Mouse (Mus musculus) left cerebral cortex, postnatal 36 days (tissue): ENCODE results near the gene Bzw1. TPM values are rescaled to one million over a fixed set of nuclear protein-coding genes. Genes with fewer than 3 reads are reported as not detected.
"Not testable (repeated sequence)": the region's sequence is repeated elsewhere in the genome, so short reads cannot be mapped to it uniquely, and the experiment has no call there.

ENCODE experiments used
- DNase-seq, 2 experiments: peaks; one replicate each; pipeline ENCODE4 v3.0.0; 2021 to 2022; ENCODE audit warnings: low spot score in 2 of 2, mixed read lengths in 1 of 2
- intact Hi-C: fragments of 180-260 bp; cut with DNase I; formaldehyde crosslinking; loops from one replicate; pipeline ENCODE4 v1.15.1; 2025
- total RNA-seq, 2 experiments: library from RNA; stranded (reverse); gene quantifications; 2 replicates each; pipeline ENCODE4 v1.2.3; 2021

Gene Bzw1
- 100 to 1,000 TPM; 138 to 161 TPM for total RNA-seq

DNA sequence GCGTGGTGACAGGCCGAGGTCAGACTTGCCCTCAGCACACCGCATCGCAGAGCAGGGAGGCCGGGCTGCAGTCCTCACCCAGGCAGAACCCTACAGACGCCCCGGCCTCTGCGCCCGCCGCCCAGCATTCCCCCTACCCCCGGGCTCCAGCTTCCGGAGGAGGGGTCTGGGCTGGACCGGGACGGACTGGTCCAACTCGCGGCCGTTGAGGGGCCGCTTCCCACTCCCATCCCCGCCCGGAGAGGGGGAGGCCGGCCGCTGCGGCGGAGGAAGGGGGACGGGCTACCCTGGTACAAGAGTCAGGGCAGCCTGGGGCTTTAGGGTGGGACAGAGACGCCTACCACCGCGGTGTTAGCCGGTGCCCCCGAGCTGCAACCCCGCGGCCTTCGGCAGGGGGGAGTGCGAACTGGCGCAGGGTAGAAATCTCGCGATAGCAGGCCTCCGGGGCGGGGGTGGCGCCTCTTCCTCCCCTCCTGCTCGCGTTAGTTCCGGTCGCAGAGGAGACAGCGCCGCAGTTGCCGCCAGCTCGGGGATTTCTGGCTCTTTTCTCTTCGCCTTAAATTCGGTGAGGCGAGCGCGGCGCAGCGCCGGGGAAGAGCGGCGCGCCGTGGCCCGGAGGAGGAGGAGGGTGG is at the start of gene Bzw1:
TSS of gene Bzw1 (plus strand) at position 247 of the 632 bp plus-strand sequence.
- DNase-seq: peak; percentile 92 to 93
- intact Hi-C loops: no loop called here

DNA sequence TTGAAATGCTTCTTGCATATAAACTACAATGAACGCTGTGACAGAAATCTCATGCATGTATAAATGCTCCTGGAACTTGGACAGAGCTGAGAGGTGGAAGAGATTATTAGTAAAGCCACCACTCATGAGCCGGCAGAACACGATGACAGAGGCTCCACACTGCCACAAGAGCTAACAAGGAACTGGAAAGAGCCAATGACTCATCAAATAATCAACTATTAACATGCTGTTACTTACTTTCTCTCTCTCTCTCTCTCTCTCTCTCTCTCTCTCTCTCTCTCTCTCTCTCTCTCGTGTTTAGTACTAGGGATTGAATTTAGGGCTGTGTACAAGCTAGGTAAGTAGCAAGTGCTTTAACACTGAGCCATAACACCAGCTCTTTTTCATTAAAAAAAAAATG is 48.8 kb upstream of the Bzw1 start:
- intact Hi-C loops: no loop called here
- no peak for DNase-seq

DNA sequence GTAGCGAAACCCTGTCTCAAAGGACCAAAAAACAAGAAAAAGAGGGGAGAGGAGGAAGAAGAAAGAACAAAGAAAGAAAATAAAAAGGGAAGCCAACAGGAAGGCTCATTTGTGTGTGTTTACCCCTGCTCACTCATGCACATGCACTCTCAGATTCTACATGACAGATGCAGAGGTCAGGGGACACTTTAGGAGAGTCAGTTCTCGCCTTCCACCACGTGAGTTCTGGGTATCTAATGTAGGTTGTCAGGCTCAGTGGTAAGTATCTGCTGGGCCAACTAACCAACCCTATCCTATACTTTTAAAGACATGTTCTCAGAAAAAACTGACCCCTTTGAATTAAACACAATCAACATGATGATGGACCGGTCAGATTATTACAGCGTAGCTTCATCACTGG is 48.1 kb upstream of the Bzw1 start:
- intact Hi-C loops: no loop called here
- DNase-seq: no peak

DNA sequence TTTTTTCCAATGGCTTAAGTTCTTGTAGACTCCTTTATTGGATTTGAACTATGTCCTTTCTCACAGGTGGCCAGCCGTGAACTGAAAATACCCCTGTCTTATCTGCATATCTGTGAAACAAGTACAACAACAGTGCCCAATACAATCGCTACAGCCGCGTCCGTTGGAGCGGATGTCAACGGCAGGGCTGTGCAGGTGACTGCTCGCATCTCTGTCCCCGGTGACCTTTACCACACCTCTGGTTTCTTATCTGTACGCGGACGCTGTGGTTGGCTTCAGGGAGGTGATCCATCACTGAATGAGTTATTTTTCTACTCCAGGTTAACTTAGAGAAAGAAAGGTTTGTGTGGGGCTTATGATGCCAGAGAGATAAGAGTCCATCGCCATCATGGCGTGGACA is 46.5 kb upstream of the Bzw1 start:
- intact Hi-C loops: no loop called here
- DNase-seq: no peak

DNA sequence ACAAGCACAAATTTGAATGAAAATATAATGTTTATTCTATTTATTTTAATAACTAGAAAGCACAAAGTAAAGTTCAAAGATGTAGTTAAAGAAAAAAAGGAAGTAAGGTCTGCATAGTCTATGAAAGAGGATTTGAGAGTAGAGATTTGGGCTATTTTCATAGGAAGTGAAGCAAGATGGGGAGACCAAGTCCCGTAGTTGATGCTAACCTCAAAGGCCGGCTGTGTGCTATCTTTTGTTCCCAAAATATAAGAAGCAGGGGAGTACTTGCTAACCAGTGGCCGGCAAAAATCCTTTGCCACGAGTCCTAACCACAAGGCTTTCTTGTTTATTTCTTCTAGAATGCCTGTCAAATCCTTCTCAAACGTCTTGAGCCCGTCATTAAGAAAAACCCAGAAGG is 44.0 kb upstream of the Bzw1 start:
- intact Hi-C loops: no loop called here

DNA sequence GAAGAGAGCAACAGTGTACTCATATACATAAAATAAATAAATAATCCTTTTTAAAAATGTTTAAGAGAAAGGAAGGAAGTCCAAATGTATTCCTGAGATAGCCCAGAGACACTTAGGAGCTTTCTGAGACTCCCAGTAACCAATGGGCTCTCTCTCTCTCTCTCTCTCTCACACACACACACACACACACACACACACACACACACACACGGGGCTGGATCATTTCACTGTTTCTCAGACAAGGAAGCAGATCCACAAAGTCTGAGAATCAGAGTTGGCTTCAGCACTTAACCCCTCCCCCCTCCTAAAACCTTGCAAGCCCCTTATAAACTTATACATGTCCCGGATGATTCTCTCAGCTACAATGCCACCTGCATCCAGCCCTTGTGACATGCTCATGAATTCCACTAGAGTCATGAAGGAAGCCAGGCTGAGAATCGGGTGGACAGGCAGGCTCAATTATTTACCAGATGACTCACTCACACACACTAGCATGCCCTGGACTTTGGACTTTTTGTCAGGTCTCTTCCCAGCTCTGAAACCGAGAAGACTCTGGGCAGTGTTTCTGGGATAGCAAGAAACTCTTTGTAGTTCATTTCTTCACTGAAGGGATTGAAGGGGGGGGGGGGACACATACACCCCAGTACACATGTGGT is 39.3 kb upstream of the Bzw1 start:
- intact Hi-C loops: no loop called here
- no peak for DNase-seq

More for the DNA sequence above, 44.0 kb upstream of the Bzw1 start:
- no peak for DNase-seq

DNA sequence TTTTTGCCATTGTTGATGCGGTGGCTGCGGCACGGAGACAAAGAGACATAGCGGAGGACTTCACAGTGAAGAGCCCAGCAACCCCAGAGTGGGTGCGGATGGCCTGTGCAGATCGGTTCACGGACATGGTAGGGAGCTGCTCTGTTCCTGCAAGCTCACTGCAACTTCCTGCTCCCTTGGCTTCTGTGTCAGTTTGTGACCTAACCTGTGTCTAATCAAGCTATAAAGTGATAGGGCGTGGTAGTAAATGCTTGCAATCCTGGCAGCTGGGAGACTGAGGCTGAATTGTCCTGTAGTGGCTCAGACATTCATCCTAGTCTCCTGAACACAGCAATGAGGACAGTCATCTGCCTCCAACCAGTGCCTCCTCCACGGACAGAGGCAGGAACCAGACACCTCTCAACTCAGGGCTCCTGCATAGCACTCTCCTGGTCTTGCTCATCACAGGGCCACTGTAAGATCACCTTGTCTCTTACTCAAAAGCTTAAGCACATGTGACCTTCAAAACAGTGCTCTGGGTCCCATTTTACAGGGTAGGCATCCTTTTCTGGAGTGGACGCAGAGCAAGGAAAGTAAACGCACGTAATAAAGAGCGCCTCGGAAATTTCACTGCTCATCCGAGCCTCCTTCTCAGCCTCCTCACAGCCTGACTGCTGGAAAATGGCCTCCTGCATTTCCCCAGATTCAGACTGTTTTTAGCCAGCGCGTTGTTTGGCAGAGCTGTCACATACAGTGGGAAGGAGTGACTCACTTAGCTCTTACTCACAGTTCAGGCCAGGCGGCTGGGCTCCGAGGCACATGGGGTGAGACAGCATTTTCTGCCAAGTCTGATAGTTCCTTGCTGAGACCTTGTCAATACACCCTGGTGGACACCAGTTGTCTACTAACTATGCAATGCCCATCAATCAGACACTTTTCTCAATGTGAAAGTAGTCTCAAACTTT is 33.5 kb upstream of the Bzw1 start:
- intact Hi-C loops: no loop called here
- peak; percentile 70 to 74 for DNase-seq

DNA sequence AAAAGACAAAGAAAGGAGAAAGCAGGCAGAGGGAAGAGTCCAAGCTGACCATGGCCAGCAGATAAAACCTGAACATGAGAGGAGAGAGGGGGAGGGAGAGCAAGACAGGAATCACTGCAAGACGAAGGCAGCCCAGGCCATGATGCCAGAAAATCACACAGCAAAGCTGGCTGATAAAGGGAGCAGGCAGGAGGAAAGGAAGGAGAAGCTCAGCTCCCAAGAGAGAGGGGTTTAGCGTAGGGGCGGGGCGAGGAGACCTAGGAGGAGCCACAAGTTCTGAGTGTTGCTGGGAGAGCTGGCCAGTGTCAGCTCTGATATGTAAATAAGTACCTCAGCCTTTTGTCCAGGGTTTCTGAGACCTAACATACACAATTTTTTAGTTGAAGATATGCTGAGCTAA is 30.4 kb upstream of the Bzw1 start:
- intact Hi-C loops: no loop called here
- no peak for DNase-seq

DNA sequence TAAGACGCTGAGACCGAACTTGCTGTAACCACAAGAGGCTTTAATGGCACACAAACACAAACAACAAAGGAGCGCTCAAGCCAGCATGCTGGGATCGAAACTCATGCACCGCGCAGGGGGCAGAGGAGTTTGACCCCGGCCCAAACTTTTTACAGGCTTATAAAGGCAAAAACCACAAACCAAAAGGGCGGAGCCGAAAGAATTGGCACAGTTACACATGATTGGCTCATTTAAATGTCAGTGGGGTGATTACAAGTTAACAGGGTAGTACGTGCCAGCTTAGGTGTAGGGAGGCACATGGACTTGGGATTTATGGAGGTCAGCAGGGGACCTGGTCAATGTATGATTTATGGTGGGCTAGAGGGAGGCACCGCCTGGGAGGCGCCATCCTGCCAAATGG is 28.1 kb upstream of the Bzw1 start:
- intact Hi-C loops: no loop called here
- DNase-seq: no peak

DNA sequence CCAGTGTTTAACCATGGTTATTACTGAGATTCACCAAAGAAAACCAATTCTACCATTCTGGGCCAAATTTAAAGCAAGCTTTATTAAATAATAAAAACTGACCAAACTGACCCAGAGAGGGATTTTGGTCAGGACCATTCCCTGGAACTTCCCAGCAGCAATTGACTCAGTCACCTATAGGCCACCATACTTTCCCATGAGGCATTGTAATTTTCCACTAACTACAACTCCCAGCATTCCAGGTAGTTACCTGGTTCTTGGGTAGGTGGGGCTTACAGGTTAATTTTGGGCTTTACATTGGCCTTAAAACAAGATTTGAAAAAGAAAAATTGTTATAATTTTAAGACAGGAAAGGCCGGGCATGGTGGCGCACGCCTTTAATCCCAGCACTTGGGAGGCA is 26.9 kb upstream of the Bzw1 start:
- intact Hi-C loops: no loop called here
- no peak for DNase-seq

DNA sequence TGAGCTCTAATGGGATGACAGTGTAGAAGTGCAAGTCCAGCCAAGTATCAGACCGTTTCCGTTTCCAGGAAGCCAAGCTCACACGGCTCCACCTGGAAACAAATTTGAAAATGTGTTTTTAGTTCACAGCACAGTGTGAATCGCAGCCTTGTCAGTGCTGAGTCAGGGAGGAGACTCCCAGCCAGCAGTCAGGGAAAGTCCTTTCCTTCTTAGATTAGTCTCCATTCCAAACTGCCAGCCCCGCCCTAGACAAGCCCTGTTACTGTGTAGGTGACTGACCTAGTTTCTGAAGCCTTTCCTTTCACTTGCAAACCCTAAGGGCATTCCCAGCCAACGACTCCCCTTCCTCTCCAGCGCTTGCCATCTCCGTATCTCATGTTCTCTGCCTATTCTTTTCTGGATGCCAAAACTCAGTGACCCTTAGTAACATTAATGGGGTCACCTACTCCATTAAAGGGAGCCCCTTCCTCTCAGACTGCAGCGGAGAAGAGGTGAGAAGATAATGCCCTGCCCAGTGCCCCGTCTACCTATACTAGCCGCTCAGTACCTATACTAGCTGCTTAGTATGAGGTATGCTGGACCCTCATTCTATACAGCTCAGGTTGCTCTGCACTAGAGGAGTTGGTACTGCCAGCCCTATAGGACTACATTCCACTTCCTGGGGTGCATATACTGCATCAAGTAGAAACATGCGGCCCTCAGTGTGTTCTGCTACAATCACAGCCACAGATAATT is 25.8 kb upstream of the Bzw1 start:
- intact Hi-C loops: no loop called here
- peak; percentile 7 to 14 for DNase-seq

DNA sequence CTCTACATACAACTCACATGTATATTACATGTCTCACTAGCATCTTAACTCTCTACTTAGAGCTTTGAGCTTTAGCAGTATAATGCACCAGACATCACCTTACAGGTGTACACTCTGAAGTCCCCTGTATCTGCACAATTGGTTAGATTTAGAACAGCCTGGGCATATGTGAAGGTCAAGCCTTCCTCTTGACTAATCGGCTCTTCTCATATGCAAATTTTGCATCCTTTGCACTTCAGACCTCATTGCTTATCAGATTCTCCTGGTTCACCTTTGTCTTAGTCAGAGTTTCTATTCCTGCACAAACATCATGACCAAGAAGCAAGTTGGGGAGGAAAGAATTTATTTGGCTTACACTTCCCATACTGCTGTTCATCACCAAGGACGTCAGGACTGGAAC is 23.0 kb upstream of the Bzw1 start:
- no peak for DNase-seq
- intact Hi-C loops: no loop called here

DNA sequence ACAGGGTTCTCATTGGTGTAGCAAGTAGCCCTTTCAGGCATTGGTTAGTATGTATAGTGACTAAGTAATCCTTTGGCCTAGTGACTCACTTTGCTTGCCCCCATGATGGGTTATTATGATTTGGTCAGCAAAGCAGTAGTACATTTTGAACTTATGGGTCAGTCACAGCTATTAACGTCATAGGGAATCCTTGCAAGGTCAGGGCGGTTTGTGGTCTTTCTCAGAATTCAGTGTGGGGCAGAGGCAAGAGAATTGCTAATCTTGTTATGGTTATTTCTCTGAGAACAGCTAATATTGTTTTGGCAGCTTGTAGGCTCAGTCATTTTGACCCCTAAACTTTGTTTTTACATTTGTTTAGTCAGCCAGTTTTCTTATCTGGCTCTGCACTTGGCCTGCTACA is 18.4 kb upstream of the Bzw1 start:
- DNase-seq, intact Hi-C loops: not testable (repeated sequence)

DNA sequence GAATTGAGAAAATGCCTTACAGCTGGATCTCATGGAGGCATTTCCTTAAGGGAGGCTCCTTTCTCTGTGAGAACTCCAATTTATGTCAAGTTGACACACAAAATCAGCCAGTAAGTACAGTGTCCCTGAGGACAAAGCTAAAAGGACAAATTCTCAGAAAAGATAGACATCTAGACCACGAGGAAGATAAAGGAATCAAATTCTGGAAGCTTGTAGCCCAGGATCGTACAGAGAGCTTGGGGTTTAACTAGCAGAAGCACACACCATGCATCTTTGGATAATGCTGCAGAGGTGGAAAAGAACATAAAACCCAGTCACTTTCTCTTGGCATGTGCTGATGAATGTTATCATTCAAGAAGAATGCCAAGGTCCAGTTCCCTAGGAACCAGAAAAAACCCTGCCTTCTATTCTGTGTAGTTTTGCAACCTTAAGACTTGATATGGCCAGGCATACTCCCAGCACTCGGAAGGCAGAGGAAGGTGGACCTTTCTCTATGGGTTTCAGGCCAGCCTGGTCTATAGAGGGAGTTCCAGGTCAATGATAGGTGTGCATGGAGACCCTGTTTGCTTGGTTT is 17.0 kb upstream of the Bzw1 start:
- intact Hi-C loops: no loop called here

DNA sequence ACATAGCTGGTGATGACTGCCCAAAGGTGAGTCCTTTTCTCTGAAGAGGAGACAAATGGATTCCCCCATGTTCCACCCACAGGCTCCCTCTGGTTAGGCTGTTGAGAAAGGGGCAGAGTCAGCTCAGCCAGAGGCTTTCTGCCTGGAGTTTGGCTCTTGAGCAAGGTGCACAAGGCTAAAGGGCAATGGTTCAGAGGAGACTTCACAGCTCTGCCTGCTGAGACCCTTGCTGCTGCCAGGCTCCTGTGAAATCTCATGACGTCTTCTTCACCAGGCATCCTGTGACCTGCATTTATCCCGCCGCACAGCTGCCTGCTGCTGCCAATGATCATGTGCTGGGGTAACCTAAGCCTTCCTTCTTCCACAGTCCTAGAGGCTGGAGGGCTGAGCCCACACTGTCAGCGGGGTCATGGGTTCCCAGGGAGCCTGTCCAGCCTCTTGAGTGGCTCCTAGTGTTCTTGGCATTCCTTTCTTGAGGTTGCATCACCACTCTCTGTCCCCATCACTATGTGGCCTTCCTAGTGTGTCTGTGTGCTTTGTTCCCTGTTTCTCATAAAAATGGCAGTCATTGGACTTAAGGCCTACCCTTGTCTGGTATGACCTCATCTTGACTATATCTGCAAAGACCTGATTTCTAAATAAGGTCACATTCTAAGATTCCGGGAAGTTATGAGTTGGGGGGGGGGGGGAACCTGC is 10.0 kb upstream of the Bzw1 start:
- intact Hi-C loops: no loop called here
- no peak for DNase-seq

More for the DNA sequence above, 17.0 kb upstream of the Bzw1 start:
- no peak for DNase-seq

DNA sequence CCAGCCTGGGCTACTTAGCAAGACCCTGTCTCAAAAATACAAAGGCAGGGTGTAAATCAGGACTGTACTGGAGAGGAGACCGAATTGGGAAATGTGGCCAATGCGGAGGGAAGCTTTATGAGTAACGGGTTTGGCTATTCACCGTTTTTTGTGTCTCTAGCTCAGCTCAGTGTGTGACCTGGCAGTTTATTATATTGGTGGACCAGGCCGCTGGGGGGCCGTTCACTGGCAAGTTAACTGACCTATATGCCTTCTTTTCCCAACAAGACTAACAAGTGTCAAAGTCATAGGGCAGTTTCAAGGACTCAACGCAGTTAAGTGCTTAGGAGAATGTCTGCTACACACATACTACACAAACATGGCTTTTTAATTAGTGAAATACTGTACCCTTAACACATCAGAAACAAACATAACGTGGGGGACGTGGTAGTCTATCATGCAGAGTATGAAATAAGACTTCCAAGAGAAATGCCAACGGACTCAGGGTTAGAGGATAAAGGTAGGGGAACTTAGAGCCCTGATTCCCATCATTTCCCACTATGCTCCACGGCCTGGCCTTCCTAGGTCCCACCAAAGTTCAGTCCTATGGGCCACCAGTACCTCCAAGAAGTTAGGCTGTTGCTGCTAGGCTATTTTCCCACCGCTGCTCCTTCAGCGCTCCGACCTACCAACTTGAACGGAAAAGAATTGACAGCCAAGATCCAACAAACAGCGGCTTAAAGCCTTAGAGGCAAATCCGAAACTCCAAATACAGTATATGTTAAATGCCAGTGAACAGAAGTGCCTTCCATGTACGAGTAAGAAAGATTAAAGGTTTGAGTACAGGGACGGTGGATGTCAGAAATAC is 1.1 kb upstream of the Bzw1 start:
- no peak for DNase-seq
- intact Hi-C loops: no loop called here

DNA sequence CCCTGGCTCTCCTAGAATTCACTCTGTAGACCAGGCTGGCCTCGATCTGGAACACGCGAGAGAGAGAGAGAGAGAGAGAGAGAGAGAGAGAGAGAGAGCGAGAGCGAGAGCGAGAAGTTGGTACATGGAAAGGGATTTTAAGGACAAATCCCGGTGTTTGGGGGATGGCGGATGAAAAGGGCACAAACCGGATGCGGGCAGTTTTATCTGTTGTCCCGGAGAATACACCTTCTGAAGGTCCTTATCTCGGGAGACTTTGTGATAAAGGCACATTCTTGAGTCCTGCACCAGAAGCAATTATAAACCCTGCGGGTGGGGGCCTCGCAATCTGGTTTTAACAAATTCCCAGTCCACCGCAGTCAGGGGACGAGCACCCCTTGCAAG is 438 bp upstream of the Bzw1 start:
- intact Hi-C loops: no loop called here
- no peak for DNase-seq
